Mouse (Mus musculus): Measurements from ENCODE around the gene Afg1l.

The Afg1l gene

GRCm38 (mm10) chr10:42294392-42294791 lies 184.0 kb downstream of the Afg1l start:
- no peak for DNase-seq

GRCm38 (mm10) chr10:42293877-42294276 lies 184.5 kb downstream of the Afg1l start:
- no peak for DNase-seq

- DNase-seq = peak; percentile 62
Observed at GRCm38 (mm10) chr10:42291360-42291759, 187.0 kb downstream of the Afg1l start.

GRCm38 (mm10) chr10:42287666-42288065 lies 190.7 kb downstream of the Afg1l start:
- no peak for DNase-seq

- no peak for DNase-seq
Observed at GRCm38 (mm10) chr10:42278307-42278850, 200.0 kb downstream of the Afg1l start.

GRCm38 (mm10) chr10:42277476-42278306 lies 200.7 kb downstream of the Afg1l start:
- peak; percentile 98 for DNase-seq

GRCm38 (mm10) chr10:42276507-42277345 lies 201.6 kb downstream of the Afg1l start, which contains the start of gene Foxo3:
TSS of gene Foxo3 (minus strand) at chr10:42276755.
- DNase-seq = peak; percentile 82

GRCm38 (mm10) chr10:42275871-42276501 lies 202.4 kb downstream of the Afg1l start:
- peak; percentile 31 for DNase-seq

- DNase-seq = peak; percentile 48
Observed at GRCm38 (mm10) chr10:42275401-42275870, 202.9 kb downstream of the Afg1l start.

GRCm38 (mm10) chr10:42274712-42275400 lies 203.5 kb downstream of the Afg1l start:
- peak; percentile 21 for DNase-seq

- no peak for DNase-seq
Observed at GRCm38 (mm10) chr10:42273760-42274691, 204.3 kb downstream of the Afg1l start.

GRCm38 (mm10) chr10:42273403-42273759 lies 205.0 kb downstream of the Afg1l start:
- no peak for DNase-seq

- DNase-seq = no peak
Observed at GRCm38 (mm10) chr10:42271454-42272230, 206.7 kb downstream of the Afg1l start.

GRCm38 (mm10) chr10:42270277-42271083 lies 207.9 kb downstream of the Afg1l start:
- DNase-seq = no peak

- DNase-seq = no peak
Observed at GRCm38 (mm10) chr10:42269281-42270025, 208.9 kb downstream of the Afg1l start.

GRCm38 (mm10) chr10:42267811-42268545 lies 210.4 kb downstream of the Afg1l start:
- DNase-seq = no peak

GRCm38 (mm10) chr10:42265021-42265689 lies 213.2 kb downstream of the Afg1l start:
- no peak for DNase-seq
